Mouse (Mus musculus): Measurements from ENCODE around the gene Tmtc4. TPM values are rescaled to one million over a fixed set of nuclear protein-coding genes. Genes with fewer than 3 reads are reported as not detected.

The Tmtc4 gene
- total RNA-seq, 4 experiments from 2014 or later, result 17.9 to 33.1 (median 26.4) TPM

DNA sequence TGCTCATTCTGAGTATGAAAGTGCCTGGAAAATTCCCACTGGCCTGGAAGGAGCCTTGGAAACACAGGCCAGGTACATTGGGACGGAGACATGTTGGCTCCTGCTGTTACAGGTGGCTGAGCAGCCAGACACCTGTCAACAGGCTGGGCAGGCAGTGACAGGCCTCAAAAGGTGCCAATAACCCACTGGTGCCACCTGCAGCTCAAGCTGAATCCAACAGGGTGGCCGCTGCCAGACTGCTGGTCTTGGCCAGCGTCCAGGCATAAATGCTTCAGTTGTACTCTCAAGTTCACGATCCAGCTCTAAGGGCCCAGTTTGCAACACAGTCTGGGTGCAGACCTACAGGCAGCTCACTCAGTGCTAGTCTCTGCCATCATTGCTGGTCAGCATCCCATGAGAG lies 81.0 kb downstream of the Tmtc4 start:
- peak; percentile 56 to 65 for DNase-seq (ENCODE audit: low spot score in 2 of 2)

DNA sequence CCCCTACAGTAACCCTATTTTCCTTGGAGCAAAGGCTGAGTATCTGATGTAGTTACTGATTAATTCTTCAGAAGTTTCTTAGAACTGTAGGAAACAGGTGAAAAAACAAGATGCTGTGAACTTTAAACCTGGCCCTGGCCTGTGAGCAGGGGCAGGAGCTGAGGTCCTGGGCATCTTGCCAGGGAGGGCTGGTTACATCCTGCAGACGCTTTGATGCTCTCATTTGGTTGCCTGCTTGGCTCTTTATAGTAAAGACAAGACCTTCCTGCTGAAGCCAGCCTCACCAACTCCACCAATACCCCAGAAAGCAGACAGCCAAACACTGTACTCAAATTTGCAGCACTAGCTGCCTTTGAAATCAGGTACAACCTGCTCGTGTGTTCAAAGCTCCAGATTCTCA lies 81.7 kb downstream of the Tmtc4 start:
- no peak for DNase-seq (ENCODE audit: low spot score in 2 of 2)

DNA sequence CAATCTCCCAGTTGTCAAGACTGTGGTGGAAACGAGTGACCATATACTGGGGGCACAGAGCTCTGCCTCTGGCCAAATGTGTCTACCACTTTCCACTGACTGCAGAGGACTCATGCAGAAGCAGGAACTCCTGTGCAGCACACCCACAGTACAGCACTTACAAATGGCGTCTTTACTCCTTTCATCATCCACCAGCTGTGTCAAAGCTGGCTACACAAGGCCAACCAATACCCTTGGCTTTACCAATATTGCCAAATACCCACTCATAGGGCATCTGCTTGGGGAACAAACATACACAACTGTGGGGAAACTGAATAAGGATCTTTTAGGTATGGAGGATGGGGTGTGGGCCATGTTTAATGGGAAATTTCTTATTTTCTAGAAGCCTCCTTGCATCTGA lies 82.1 kb downstream of the Tmtc4 start:
- DNase-seq (ENCODE audit: low spot score in 2 of 2), result no peak

DNA sequence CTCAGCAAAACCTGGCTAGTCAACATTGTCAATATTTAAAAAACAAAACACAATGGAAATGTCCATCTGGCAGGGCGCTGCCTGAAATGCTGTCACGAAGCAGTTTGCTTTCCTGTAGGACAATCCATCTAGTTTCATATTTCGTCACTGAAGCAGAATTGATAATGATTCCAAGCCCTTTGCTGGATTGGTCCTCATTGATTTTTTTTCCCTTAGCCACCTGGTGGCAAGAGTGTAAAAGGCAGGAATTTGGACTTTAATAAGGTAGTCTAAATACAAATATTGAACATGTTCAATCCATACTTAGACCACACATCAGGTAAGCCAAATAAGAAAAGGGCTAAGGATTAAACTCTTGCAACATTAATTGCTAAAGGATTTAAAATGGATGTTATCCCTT lies 82.7 kb downstream of the Tmtc4 start:
- DNase-seq (ENCODE audit: low spot score in 2 of 2), result no peak

DNA sequence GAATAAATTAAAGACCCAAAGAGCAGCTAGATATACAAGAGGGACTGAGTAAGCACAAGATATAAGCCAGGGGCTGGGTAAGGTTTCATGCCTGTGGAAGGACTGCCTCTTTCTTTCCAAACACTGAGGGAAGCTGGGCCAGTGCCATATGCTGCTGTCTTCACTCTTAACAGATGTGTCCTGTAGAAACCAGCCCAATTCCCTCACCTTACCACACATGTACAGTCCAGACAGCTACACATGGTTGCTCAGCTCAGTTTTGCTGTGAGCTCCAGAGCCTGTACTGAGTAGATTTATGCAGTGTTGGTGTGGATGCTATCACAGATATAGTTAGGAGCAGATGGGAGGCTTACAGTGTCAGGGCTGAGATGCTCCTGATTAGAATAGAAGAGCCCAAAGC lies 83.2 kb downstream of the Tmtc4 start:
- DNase-seq (ENCODE audit: low spot score in 2 of 2), result no peak

DNA sequence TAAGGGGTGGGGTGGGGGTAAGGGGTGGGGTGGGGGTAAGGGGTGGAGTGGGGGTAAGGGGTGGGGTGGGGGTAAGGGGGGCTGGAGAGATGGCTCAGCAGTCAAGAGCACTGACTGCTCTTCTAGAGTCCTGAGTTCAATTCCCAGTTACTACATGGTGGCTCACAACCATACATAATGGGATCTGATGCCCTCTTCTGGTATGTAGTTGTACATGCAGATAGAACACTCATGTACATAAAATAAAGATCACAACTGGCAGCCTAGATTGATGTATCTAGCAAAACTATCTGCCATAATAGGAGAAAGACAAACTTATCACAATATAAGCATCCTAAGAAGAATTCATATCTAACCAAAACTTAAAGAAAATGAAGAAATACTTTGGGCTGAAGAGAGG lies 85.3 kb downstream of the Tmtc4 start:
- no peak for DNase-seq (ENCODE audit: low spot score in 2 of 2)

DNA sequence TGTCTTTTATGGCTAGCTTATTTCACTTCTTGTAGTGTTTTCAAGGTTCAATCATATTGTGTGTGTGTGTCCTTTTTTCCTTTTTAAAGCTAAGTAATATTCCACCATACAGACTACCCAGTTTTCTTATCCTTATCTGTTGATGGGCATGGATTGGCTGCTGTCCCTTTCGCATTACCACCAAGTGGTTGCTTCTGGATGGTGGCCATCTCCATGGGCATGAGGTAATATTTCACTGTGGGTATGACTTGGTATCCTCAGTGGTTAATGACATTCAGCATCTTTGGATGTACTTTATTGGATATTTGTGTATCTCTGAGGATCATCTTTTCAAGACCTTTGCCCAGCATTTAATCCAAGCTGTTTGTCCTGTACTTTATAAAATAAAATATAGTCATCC lies 87.7 kb downstream of the Tmtc4 start:
- DNase-seq (ENCODE audit: low spot score in 2 of 2), result no peak

DNA sequence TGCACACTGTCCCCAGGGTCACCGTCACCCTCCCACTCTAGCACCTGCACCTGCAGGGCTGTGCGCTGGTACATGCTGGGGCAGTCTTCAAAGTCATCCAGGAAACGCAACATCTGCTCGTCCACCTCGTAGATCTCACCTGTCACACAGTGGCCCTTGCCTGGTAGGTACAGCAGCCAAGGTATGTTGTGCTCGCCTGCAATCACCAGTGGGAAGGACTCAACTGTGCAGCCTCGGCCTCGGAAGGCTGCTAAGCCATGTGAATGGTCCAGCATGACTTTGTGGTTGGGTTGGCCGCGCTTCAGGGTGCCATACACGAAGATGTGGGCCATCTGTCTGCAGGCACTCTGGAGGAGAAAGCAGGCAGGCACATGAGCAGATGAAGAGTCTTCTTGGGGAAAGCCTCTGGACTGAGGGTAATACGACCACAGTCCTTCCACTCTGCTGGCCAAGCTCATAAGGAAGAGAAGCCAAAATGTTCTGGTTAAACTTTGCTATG lies 92.3 kb downstream of the Tmtc4 start:
- DNase-seq (ENCODE audit: low spot score in 2 of 2), result no peak

DNA sequence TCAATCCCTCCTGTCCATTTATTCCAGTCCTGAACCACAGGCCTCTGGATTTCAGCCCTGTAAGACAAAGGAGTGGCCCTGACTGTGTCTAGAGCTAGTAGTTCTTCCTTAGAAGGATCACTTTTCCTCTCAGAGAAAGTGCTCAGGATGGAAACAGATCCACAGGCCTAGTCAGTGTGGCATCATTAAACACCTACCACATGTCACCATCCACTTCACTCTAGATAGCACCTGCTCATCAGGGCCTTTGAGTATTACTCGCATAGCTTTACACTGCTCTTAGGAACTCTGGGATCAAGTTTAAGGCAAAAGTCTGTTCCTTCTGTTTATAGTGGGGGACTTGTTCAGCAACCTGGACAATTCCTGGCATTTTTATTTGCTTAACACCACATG lies 95.4 kb downstream of the Tmtc4 start:
- no peak for DNase-seq (ENCODE audit: low spot score in 2 of 2)

DNA sequence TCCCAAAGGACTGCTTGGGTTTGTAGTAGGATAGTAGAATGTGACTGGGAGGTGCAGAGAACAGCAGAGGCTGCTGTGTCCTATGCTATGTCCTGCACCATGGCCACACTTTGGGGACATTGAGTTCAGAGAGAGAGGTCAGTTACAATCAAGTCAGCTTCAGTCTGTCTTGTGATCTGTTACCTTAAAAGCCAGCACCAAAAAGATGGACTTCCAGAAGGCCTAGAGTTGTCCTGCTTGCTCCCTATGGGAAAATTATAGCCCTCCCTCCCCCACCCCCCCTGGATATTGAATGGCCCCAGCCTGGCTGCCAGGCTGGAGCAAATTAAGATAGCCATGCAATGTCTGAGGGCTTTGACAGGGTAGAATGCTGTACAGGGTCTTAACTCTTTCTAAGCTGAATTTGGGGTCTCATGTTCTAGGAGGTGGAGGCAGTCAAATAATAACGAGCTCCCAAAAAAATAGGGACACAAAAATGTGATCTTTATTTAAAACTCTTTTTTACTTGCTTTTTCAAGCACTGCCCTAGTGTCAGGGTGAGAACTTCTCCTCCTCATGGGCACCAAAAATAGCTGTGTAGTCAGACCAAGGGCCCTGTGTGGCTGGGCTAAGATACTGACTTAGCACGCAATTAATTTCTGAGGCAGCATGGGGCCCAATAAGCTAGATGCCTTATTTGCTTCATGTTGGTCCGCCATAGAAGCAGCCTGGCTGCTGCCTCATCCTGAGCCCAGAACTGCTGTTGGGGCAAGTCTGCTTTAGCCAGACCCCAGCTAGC lies 95.9 kb downstream of the Tmtc4 start:
- DNase-seq (ENCODE audit: low spot score in 2 of 2), result no peak

DNA sequence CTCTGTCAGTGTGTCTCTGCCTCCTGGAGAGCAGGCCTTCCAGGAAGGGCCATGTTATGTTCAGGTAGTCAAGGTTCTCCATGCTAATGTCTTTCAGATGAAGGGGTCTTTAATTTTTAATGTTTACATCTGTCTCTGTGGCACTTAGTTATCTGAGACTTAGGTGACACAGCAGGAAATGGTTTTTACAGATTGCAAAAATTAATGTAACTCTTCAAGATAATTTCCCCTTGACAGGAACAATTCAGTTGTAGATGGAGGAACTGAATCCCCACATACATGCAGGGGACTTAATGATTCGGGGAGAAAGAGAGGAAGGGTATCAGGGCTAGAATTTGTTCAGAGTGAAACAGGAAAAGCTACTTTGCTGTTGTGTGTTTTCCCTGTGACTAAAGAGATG lies 96.6 kb downstream of the Tmtc4 start:
- no peak for DNase-seq (ENCODE audit: low spot score in 2 of 2)

DNA sequence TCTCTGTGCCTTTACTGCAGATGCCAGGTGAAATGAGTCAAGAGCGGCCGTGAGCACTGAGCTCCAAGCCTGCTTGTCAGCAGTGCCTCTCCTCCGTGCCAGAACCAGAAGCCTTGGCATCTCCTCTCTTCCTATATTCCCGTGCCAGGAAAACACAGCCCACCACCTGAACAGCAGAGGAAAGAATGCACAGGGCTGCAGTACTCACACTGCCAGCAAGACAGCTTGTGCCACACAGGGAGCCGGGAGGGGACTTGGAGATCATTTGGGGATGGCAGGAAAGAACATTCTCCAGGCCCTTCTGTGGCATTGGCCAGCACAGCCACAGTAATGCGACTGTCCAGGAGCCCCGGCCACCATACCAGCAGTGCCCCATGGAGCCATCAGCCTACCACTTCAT lies 97.9 kb downstream of the Tmtc4 start:
- peak; percentile 61 to 66 for DNase-seq (ENCODE audit: low spot score in 2 of 2)

DNA sequence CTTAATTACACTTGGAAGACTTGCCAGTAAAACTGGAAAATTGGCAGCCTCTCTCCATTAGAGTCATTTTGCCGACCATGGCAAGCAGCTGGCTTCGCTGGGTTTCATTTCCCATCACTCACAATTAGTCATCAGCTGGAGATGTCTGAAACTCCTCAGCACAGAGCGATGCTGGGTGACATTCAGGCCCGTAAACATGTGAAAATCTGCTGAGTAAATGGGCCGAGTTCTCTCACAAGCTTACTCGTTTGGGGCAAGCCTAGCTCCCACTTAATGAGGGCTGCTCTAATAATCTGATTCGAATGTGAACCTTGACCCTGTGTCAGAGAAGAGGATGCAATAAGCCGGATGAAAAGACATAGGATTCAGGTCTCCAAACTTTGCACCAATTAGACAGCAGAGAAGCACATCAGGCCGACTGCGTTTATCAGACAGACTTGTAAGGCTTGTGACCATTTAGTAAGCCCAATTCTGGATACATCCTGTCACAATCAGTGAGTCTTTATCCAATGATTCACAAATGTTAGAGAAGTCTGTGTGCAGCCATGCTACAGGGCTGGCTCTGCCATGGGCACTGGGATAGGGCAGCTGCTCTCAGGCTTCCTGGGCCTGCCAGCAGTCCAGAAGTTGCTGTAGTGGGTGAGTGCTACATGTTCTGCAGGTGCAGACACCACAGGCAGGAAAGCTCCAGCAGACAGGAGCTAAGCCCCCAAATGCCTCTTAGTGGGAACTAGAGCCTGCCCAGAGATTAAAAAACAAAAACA lies 99.8 kb downstream of the Tmtc4 start:
- DNase-seq (ENCODE audit: low spot score in 2 of 2), result peak; percentile 47 to 59

DNA sequence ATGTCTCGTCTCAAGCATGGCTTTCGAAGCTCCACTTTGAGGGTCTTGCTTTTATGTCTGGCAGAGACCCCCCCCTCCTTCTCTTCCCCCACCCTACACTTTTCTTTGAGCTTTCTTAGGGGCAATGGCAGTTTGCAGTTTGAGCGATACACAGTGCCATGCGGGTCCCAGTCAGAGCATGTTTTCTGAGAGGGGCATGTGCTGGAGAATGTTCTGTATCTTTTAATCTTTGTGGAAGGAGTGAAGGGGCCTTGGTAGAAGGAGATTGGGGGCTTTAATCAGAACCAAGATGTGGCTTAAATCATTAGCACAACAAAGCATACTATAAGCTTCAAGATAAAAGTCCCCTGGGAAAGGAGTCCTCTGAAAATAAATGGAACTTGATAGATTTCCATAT lies 100.4 kb downstream of the Tmtc4 start:
- DNase-seq (ENCODE audit: low spot score in 2 of 2), result no peak

DNA sequence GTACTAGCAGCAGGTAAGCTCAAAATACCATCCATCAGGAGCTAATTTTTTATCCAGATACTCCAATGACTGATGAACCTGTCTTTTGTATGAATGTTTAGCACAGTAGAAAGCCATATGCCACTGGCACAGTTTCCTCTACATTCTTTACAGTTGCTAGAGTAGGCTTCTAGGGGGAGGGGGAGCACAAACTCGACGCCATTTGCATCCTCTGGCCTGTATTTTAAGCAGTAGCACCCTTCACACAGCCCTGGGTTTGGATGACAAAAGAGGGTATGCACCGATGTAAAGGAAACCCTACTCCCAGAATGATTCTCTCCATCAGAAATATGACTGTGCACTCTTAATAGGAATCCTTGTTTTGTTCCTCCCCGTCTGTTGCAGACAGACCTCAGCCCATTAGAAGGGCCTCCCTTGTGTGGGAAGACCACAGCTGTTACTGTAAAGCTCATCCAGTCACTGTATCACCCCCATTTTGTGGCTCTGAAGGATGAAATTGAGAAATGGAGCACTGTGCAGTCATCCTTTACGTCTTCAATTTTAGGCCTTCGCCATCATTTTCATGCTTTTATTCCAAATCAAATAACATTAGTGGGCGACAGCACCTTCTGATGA lies 100.9 kb downstream of the Tmtc4 start:
- peak in 1 of 2 experiments; percentile 43 for DNase-seq (ENCODE audit: low spot score in 2 of 2)

DNA sequence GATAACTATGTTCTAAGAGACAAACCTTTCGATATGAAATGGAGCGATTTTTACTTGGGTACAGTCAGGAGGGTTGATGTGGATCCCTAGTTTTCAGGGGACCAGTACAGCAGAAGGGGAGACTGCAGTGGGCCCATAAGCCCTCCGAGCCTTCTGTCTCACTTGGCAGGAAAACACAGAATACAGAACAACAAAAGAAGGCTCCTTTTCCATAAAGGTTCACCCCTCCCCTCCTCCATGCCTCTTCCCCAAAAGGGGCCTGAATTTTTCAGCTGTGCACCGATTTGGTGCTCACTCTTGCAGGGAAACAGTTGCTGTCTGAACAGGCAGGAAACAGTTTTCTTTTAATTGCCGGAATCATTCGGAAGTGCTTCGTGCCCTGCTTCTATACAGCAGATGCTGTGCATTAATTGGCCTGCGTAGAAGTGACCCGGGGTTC lies 101.6 kb downstream of the Tmtc4 start:
- no peak for DNase-seq (ENCODE audit: low spot score in 2 of 2)

DNA sequence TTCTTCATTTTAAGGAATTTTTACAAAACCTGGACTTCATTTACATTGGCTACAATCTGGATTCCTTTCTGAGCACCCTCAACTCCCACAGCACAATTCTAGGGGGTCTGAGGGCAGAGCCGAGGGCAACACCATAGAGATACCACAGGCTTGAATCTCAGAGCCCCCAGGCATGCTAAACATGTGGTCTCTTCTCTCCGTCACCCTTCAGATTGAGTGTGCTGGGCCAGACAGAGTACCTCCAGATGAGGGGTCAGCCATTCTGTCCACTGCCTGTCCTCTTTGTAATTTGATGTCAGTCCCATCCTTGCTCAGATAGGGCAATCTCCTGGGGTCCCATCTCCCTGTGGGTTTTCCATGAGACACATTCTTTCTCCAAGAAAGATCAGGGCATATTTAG lies 102.1 kb downstream of the Tmtc4 start:
- DNase-seq (ENCODE audit: low spot score in 2 of 2), result no peak

DNA sequence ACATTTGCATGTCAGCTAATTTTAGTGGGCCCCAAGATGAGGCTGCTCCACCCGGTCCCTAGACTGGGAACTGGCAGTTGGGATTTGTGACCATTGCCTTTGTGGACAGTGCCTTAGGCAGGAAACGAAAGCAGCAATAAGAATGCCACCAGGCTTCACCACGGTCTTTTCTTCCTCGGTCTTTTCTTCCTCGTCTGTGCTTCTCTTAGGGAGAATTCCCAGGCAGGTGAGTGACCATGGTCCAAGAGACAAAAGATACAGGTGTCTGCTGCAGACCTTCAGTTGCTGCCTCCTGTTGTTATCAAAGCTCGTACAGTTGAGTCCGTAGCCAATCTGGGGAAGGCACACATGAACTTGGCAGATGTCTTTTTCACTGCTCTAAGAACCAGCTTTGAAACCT lies 103.5 kb downstream of the Tmtc4 start:
- DNase-seq (ENCODE audit: low spot score in 2 of 2), result no peak

DNA sequence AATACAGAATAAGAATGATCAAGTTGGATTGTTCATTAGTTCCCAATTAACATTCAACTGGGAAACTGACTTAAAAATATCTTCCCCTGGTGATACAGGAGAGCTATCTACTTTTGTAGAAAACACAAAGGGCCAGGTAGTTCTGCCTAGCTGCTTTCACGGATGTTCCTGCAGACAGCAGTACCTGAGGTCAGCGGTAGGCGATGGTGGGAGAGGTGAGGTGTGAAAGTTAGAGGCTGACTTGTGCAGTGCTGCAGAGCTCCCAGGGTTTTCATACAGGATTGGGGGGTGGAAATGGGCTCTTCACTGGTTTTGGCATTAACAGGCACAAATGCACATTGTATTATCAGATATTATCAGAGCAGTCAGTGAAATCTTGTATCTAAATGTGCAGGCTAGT lies 106.0 kb downstream of the Tmtc4 start:
- no peak for DNase-seq (ENCODE audit: low spot score in 2 of 2)

DNA sequence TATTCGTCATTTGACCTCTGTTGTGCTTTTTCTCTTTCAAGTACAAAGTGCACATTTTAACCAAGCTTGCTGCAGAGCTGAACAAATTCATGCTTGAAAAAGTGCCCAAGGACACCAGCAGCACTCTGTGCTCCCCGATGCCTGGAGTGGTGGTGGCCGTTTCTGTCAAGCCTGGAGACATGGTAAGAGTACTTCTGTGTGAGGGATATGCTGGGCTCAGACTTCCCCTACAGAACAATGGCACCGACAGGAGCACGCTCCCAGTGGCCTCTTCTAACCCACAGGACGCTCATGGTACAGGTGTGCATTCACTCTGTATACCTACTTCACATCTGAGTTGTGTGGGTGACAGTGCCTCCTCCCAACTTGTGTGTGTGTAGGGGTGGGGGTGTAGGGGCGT lies 107.1 kb downstream of the Tmtc4 start:
- DNase-seq (ENCODE audit: low spot score in 2 of 2), result no peak

DNA sequence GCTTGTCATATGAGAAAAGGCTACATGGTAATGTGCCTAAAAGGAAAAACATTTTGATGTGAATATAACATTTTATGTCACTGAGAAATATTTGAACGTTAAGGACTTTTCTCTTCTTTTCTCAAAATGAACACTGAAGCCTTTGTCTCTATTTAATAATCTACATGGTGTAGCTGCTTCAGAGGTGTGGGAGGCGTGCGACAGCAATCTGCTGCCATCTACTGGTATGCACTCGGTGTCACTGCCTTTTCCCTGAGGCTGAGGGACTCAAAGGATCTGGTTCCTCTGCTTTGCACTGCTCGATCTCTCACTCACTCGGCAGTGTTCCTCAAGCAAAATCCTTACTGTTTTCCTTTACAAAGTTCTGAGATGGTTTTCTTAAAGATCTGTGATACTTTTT lies 107.7 kb downstream of the Tmtc4 start:
- DNase-seq (ENCODE audit: low spot score in 2 of 2), result peak; percentile 75 to 87

DNA sequence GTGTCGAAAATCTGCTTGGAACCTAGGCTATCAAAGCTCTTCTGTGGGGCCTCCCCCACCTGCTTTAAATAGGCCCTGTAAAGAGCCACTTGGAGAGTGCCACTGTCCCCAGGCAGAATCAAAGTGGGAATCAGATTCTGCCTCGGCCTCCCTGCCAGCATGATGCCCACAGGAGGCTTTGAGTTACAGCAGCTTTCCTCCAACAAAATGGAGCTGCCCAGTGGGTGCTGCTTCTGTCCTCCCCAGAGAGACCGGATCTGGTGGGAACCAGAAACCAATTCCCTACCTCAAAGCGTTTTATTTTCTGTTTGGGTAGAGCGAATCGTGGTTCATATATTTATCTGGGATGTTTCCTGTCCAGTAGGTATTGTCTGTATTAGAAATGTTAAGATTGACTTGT lies 108.2 kb downstream of the Tmtc4 start:
- DNase-seq (ENCODE audit: low spot score in 2 of 2), result no peak
